Mouse (Mus musculus) frontal cortex, postnatal 36 days (tissue): ENCODE data around the gene AC153137.1.
"Not testable (repeated sequence)": the region's sequence is repeated elsewhere in the genome, so short reads cannot be mapped to it uniquely, and the experiment has no call there.

Experiments
- DNase-seq, 2 experiments: peaks; one replicate each; pipeline ENCODE4 v3.0.0; 2022; ENCODE audit warnings: low spot score in 2 of 2

The AC153137.1 gene

GRCm38 (mm10) chr1:30977868-30978267 lies at the start of gene AC153137.1:
TSS of gene AC153137.1 (minus strand) at chr1:30977968.
- not testable (repeated sequence) for DNase-seq

DNA sequence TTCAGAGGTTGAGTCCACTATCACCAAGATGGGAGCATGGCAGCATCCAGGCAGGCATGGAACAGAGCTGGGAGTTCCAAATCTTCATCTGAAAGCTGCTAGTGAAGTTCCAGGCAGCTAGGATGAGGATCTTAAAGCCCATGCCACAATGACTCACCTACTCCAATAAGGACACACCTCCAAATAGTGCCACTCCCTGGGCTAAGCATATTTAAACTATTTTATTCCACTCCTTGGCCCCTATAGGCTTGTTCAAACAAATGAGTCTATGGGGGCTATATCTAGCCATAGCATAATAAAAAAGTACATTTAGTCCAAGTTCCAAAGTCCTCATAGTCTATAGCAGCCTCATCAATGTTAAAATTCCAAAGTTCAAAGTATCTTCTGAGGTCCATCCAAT lies 45.4 kb upstream of the AC153137.1 start:
- no peak for DNase-seq

- no peak for DNase-seq
Measured at GRCm38 (mm10) chr1:31019283-31019682, 41.5 kb upstream of the AC153137.1 start.

GRCm38 (mm10) chr1:31017377-31017776 lies 39.6 kb upstream of the AC153137.1 start:
- DNase-seq: no peak

GRCm38 (mm10) chr1:31016068-31016467 lies 38.3 kb upstream of the AC153137.1 start:
- DNase-seq: no peak

DNA sequence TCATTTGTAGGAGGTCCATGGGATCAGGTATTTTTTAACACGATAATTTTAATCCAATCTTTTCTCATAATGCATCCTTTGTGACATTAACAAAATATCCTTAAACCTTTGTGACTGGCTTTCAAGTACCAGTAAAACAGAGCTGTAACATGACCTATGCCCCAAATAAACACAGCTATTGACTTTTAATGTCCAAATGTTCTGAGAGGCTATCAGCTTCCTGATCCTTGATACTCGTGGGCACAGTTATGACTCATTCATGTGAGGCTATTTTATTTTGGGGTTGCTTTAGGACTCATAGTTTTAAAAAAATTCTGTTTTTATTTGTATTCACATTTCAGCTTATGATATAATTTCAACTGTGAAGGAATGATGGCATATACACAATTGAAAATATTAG lies 37.5 kb upstream of the AC153137.1 start:
- DNase-seq: no peak

DNA sequence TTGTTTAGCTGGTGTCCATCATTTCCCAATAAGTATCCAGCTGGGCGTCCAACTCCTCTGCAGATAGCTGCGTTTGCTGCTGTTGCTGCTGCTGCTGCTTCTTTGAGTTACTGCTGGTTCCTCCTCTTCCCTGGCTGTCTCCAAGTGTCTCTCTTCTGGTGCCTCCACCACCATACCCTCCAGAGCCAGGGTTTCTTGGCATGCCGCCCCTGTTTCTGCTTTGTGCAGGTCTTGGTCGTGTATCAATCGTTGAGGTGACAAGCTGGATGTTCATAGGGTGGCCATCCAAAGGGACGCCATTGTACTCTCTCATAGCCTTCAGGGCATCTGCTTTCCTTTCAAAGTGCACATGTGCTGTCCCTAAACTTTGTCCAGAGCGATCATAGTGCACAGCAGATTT lies 529 bp downstream of the AC153137.1 start:
- DNase-seq: not testable (repeated sequence)

DNA sequence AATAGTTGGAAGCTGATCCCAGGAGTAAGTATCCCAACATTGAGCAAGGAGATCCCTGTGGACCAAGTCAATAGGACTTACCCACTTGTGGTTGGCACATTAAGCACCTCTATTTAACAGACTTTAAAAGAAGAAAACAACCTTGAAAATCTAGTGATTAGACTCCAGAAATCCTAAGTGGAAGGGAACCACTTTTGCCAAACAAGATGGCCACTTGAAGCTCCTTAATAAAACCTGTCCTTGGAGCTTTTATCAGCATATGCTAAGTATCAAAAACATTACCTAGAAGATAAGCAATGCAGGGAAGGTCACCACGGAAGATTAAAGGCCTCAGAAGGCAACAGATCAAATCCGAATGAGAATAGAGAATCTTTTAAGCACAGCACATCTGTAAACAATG lies 26.0 kb downstream of the AC153137.1 start:
- DNase-seq: no peak

GRCm38 (mm10) chr1:30950456-30950835 lies 27.3 kb downstream of the AC153137.1 start:
- no peak for DNase-seq

GRCm38 (mm10) chr1:30949710-30950455 lies 27.9 kb downstream of the AC153137.1 start:
- DNase-seq: peak; percentile 95 to 98

- DNase-seq: peak; percentile 54
Measured at GRCm38 (mm10) chr1:30948950-30949639, 28.7 kb downstream of the AC153137.1 start.

DNA sequence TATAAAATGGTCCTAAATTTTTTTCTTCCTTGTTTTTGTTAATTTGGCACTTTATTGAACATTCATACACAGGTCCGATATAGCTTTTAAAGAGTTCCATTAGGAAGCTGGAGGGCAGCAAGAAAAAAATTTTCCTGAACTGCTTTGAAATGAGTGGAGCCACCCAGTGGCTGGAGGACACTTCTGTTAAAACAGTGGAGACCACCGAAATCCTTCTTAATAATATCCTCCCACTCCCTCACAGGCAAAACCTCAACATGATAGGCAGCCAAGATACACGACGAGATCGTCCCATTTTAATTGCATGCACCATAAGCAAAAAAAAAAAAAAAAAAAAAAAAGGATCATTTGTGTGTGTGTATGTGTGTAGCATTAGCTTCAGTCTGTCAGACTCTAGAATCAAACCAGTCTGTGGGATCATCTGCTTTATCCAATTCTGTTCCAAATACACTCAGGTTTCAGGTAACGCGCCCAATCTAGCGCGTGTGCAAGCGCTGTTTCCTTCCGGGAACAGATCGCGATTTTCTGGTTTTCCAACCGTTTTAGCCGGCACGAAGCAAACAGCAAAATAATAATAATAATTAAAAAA lies 29.3 kb downstream of the AC153137.1 start:
- DNase-seq: peak in 1 of 2 experiments; percentile 24

- DNase-seq: no peak
Measured at GRCm38 (mm10) chr1:30945136-30945535, 32.6 kb downstream of the AC153137.1 start.

- DNase-seq: no peak
Measured at GRCm38 (mm10) chr1:30940571-30940970, 37.2 kb downstream of the AC153137.1 start.

- DNase-seq: no peak
Measured at GRCm38 (mm10) chr1:30938392-30938791, 39.4 kb downstream of the AC153137.1 start.

DNA sequence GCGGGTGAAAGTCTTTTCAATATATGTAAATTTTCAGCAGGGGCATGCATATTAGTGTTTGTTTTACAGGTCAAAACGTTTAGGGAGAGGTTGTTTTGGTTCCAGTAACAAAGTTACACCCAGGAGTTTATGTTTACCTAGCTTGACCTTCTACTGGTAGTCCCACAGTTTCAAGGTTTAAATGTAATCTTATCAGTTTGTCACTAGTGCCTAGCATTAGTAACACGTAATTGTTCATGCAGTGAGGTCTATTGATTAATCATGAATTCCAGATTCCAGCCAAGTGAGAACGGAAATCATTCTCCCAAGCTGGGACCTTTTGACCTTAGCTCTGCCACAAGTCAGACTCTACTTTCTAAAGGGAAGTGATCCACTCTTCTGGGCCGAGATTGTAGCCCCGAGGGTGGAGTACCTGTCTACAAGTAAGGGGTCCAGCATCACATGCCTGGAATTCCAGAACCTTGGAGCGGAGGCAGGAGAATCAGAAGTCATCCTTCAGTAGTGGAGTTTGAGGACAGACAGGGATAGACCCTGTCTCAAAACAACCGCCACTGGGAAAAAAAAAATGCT lies 40.3 kb downstream of the AC153137.1 start:
- no peak for DNase-seq

DNA sequence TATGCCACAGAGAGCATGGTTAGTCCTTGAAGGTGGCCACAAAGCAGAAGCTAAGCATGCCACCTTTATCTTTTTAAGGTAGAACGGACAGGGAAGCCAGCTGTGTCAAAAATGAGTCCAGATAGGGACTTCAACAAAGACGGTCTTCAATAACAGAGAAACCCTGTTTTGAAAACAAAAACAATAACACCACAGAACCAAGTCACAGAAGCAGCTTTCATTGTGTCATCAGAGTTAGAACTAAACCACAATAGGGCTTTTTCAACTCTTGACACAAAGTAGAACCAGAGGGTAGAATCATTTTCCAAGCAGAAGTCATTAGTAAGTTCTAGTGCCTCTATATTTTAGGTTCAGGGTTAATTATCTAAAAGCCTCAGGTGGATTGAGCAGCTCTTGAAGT lies 41.3 kb downstream of the AC153137.1 start:
- DNase-seq: no peak

DNA sequence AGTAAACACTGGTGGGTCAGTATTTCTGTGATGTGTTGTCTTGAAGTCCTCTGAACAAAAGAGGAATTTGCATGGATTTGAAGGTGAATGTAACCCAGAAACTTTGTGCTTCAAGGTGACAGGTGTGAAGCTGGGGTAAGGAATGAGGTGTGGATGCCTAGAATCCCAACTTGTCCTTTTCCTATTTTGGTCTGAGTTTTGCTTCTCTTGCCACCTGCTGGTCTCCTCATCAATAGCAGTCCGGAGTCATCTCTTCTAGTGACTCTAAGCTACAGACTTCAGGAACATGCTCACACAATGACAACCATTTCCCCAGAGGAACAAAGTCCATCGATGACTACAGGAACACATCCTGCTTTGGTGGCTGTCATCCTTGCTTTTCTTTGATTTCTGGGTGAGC lies 46.9 kb downstream of the AC153137.1 start:
- DNase-seq: no peak

DNA sequence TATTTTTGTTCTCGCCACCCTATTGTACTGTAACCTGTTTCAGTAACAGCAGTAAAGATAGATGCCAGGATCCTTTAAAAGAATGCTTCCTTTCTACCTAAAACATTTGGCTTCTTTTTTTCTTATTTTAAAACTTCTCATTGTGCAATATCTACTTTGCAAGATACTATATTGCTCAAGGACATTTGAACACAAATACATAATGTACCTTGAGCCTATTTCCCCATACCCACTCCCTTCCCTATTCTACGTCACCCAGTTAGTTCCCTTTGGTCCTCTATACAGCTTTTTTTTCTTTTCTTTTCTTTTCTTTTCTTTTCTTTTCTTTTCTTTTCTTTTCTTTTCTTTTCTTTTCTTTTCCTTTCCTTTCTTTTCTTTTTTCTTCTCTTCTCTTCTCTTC lies 47.6 kb downstream of the AC153137.1 start:
- no peak for DNase-seq
